Mouse (Mus musculus) megakaryocyte-erythroid progenitor cell, adult 5-6 weeks (primary cell): ENCODE results near the gene Bmp6. TPM values are rescaled to one million over a fixed set of nuclear protein-coding genes. Genes with fewer than 3 reads are reported as not detected.
A peak's percentile ranks its signal among the peaks of the same experiment; 100 is the strongest.

Source experiments
- ATAC-seq: replicated peaks from 2 replicates; pipeline ENCODE4 v1.8.0; 2016; ENCODE audit warnings: mild to moderate bottlenecking, inconsistent platforms; ENCODE audit not compliant: severe bottlenecking, poor library complexity, low FRiP score, low TSS enrichment
- total RNA-seq, 2 experiments: library from RNA; stranded (forward) in 1 of 2; stranded (reverse) in 1 of 2; fragments of 200-1000, 215-1000 nt in 1 of 2; fragments of >200 nt in 1 of 2; fragmentation: Nextera tagmentation in 1 of 2; gene quantifications; 2 replicates each; pipeline ENCODE4 v1.2.3; 2014 to 2017

Gene Bmp6
- total RNA-seq, 2 experiments from 2014 or later, result not detected

DNA sequence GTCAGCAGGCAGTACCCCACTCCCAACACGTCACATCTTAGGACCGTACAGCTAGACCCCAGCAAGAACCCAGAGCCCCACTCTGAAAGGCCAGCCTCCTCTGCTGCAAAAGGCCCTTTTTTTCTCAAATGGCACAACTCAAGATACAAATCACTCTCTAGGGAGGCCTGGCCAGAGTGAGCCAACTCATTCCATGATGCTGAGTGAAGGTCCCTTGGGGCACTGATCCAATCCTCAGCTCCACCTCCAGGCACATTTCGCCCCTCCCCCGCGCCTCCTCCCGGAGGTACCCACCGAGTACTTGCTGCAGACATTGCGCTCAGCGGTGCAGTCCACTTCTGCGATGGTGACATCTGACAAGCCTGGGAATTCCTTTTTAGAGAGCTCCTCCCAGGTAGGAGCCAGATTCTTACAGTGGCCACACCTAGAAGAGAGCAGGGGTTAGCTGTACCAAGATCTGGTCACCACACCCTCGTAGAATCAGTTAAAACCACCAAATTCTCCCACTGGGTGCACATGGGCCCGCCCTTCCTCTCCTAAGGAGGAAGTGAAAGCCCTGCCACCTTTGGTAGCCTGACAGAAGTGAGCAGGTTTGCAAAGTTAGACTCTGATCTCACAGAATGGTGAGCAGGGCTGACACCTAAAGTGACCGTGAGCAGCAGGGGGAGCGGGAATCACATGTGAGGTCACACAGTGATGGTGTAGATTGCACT lies 158.4 kb downstream of the Bmp6 start:
- peak; percentile 69 for ATAC-seq

- ATAC-seq, result no peak
Measured at GRCm38 (mm10) chr13:38506320-38506719, 161.4 kb downstream of the Bmp6 start.

DNA sequence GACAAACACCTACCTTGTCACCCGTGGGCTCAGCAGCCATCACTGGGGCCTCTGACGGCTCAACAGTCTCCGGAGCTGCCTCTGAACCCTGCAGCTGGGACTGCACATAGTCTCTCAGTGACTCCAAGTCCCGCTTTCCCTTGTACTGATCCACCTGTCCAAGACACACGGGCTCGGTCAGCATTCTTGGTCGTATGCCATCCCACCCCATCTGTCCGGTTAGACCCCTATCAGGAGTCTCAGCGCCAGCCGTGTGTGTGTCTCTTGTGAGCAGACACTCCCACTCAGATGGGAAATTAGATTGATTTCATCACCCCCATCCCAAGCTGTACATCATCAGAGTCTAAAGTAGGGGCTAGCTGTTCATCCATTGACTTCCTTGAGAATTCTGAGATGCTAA lies 162.0 kb downstream of the Bmp6 start:
- no peak for ATAC-seq

DNA sequence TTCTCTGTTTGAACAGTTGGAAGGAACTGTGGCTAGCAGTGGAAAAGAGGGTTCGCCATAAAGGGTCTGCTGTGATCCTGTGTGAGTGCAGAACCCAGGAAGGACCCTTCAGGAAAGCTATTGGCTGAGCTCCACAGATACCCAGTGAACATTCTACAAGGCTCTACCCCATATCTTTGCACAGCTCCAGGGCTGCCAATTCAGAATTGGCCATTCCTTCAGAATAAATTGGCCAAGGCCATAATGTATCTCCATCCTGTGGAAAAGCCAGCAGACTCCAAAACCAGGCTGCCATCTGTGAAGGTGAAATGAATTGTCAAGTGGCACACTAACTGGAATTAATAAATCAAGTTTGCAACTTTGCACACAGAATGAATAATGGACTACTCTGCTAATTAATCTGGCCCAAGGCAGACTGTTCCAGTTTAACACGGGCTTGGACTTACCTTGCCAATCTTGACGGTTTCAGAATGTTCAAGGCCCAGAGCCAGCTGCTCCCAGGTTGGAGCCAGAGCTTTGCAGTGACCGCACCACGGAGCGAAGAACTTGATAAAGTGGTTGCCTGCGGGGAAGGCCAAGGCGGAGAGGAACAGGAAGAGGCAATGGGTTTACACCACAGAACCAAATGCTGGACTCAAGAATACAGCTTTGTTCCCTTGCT lies 164.9 kb downstream of the Bmp6 start:
- no peak for ATAC-seq

GRCm38 (mm10) chr13:38511979-38512378 lies 167.1 kb downstream of the Bmp6 start:
- ATAC-seq, result no peak

GRCm38 (mm10) chr13:38513921-38514320 lies 169.0 kb downstream of the Bmp6 start:
- ATAC-seq, result no peak

- ATAC-seq, result no peak
Measured at GRCm38 (mm10) chr13:38515431-38515830, 170.5 kb downstream of the Bmp6 start.

GRCm38 (mm10) chr13:38515845-38516244 lies 170.9 kb downstream of the Bmp6 start:
- ATAC-seq, result no peak

DNA sequence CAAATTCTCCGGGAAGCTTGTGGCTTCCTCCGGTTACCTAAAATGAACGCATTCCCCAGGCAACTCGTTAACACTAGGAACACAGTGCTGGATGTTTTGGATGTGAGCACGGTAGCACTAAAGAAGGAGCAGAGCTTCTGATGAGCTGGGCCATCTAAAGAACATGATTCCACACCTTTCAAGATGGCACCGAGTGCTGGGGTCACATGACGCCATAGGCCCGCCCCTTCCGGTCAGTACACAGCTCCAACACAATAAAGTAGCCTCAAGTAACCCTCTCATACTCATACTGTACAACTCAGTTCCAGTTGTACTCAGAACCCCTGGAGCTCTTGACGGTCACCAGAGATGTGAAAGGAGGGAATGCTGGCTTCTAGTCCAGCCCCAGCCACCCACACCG lies 171.7 kb downstream of the Bmp6 start:
- no peak for ATAC-seq

DNA sequence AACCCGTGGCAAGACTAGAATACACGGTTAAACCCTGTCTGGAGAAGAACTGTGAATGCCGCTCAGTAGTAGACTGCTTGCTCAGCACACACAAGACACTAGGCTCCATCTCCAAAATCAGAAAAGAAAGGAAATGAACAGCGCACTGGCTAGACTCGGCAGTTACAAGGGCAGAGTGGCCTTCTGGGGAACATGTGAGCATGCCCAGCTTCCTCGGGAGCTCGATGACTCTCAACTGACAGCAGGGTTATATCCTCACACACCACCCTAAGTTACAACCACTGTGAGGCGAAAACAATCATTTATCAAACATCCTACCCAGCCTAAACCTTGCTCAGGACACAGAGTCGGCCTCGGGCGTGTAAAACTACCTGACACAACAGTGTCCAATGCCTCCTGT lies 175.4 kb downstream of the Bmp6 start:
- ATAC-seq, result no peak

- ATAC-seq, result no peak
Measured at GRCm38 (mm10) chr13:38522056-38522654, 177.2 kb downstream of the Bmp6 start.

GRCm38 (mm10) chr13:38523231-38523630 lies 178.3 kb downstream of the Bmp6 start:
- no peak for ATAC-seq

GRCm38 (mm10) chr13:38525261-38525660 lies 180.4 kb downstream of the Bmp6 start:
- ATAC-seq, result no peak

GRCm38 (mm10) chr13:38526116-38526515 lies 181.2 kb downstream of the Bmp6 start:
- 0 out of 2 replicates have a peak, but pooled peaks have one; percentile 10 for ATAC-seq

GRCm38 (mm10) chr13:38527041-38527796 lies 182.3 kb downstream of the Bmp6 start:
- ATAC-seq, result no peak; the same call in 1 of the 2 replicates

DNA sequence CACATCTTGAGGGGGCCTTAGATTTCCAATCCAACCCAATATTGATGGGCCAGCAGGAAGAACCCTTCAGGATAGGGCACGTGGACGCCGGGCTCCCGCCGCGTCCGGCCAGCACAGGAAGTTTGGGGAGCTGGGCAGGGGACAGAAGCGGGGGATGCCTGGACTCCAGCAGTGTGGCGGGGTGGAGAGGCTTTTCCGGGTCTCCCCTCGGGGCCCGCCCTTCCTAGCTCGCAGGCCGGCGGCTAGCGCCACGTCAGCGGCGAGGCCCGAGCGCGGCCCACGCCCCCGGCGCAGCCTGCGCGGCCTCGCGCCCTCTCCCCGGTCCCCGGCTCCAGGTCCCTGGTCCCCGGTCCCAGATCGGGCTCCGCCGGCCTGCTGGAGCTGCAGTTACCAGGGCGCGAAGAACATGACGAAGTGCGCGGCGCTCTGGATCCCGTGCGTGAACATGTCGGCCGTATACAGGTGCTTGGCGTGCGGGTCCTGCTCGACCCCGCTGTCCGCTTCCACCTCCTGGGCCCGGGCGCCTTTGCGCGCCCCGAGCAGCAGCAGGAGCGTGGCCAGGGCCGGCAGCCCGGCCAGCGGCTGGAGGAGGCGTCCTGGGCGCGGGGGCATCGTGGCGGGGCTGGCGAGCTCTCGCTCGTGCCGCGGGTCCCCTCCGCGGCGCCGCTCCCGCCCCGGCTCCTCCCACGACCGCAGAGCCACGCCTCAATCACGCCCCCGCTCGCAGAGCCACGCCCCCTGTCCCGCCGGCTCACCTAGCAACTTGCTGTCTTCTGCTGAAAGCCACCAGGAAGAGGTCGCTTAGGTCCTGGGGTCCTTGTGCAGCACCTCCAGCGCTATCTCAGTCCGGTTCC lies 183.1 kb downstream of the Bmp6 start:
- ATAC-seq, result peak; percentile 84

- ATAC-seq, result peak; percentile 39
Measured at GRCm38 (mm10) chr13:38528687-38529294, 183.9 kb downstream of the Bmp6 start, which contains the start of gene Txndc5. Gene Txndc5, minus strand, starts transcription at chr13:38528824.

- no peak for ATAC-seq
Measured at GRCm38 (mm10) chr13:38529576-38529975, 184.7 kb downstream of the Bmp6 start.

- no peak for ATAC-seq
Measured at GRCm38 (mm10) chr13:38531498-38531897, 186.6 kb downstream of the Bmp6 start.
